Mouse (Mus musculus) layer of hippocampus, adult 8-10 months (tissue): ENCODE data around the gene Bcl11a. TPM values are rescaled to one million over a fixed set of nuclear protein-coding genes. Genes with fewer than 3 reads are reported as not detected.

ENCODE experiments used
- DNase-seq, 2 experiments: peaks; one replicate each; pipeline ENCODE4 v3.0.0; 2022; ENCODE audit warnings: low spot score in 2 of 2
- total RNA-seq, 4 experiments: library from RNA; stranded (reverse); gene quantifications; 2 replicates each; pipeline ENCODE4 v1.2.4; 2022

Bcl11a gene
- total RNA-seq, 4 experiments from 2014 or later = 103 to 118 (median 109) TPM

GRCm38 (mm10) chr11:24199560-24199959 is 121.7 kb downstream of the Bcl11a start:
- DNase-seq = no peak

GRCm38 (mm10) chr11:24200310-24200709 is 122.5 kb downstream of the Bcl11a start:
- no peak for DNase-seq

- DNase-seq = no peak
These were observed 123.4 kb downstream of the Bcl11a start for GRCm38 (mm10) chr11:24201223-24201622.

GRCm38 (mm10) chr11:24202641-24203361 is 124.9 kb downstream of the Bcl11a start:
- DNase-seq = no peak

GRCm38 (mm10) chr11:24203489-24203888 is 125.6 kb downstream of the Bcl11a start:
- DNase-seq = no peak

- DNase-seq = no peak
These were observed 131.1 kb downstream of the Bcl11a start for GRCm38 (mm10) chr11:24208951-24209351.

- no peak for DNase-seq
These were observed 136.8 kb downstream of the Bcl11a start for GRCm38 (mm10) chr11:24214509-24215134.

GRCm38 (mm10) chr11:24217741-24218333 is 140.0 kb downstream of the Bcl11a start:
- DNase-seq = no peak

- no peak for DNase-seq
These were observed 143.9 kb downstream of the Bcl11a start for GRCm38 (mm10) chr11:24221601-24222307.

Other genes with a start within 250 kb of the Bcl11a start
- gene Papolg, start 182.8 kb upstream of the Bcl11a start, total RNA-seq = 10 to 100 TPM; 19.0 to 24.0 (median 21.4) TPM
- 1 to 10 TPM in 3 of 4 experiments, under 1 TPM in 1; 0.93 to 2.4 (median 1.6) TPM for gene A830031A19Rik, start 3.0 kb upstream of the Bcl11a start, total RNA-seq